Mouse (Mus musculus) liver, embryonic 14.5 days (tissue): ENCODE results near the gene Rcc1l.
A peak's percentile ranks its signal among the peaks of the same experiment; 100 is the strongest.

ENCODE experiments used
- CTCF ChIP-seq: IDR thresholded peaks from 2 replicates; pipeline ENCODE4 v1.5.1; 2016; ENCODE audit warnings: antibody characterized with exemption, low read depth, control low read depth
- EP300 ChIP-seq: IDR thresholded peaks from 2 replicates; pipeline ENCODE4 v1.6.1; 2016; ENCODE audit warnings: antibody characterized with exemption, low read depth

GRCm38 (mm10) chr5:134186961-134187731 lies 10.6 kb upstream of the Rcc1l start:
- TF ChIP-seq CTCF (peak; percentile 96), EP300 (no peak)
